ENCODE assay signal across 8 mouse cellular contexts in the genomic region with DNA sequence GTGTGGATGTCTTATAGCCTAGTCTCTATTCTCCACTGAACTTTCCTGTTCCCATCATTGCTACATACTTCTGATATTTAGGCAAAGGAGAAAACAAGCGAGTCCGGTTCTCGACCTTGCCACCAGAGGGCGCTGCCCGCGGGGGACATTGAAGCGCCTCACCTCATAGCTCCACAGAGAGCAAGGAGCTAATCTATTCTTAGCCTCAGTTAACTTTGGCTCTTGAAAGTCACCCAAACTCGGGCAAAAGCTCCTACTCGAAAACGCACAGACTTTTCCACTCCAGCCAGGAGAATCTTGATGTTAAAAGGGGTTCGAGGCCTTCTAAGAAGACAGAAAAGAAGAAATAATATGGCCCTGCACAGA. TPM values are rescaled to one million over a fixed set of nuclear protein-coding genes. Genes with fewer than 3 reads are reported as not detected.
DNase-seq lines count a peak whose midpoint lies in the region; ATAC-seq lines count a peak whose summit lies in the region.

No protein-coding gene starts in this region.

- no peaks in the 10 kb centered on the region for H3K9me3 ChIP-seq in hindbrain, embryonic 13.5 days

- 2% methylated on average over 11 of the region's 11 CpGs for WGBS in hindbrain, embryonic 13.5 days

- no peak overlapping the region for H3K9ac ChIP-seq in hindbrain, embryonic 13.5 days

- H3K4me3 ChIP-seq in hindbrain, embryonic 13.5 days = peak overlapping the region; percentile 63; the same call in 1 of the 2 replicates

- ATAC-seq in hindbrain, embryonic 13.5 days (ENCODE audit: low FRiP score) = no peak

- peak overlapping the region; percentile 89 for H3K4me2 ChIP-seq in hindbrain, embryonic 13.5 days

- no peaks in the 10 kb centered on the region for H3K36me3 ChIP-seq in hindbrain, embryonic 13.5 days

- 0 out of 2 replicates have a peak overlapping the region, but pooled peaks have one; percentile 48 for H3K27ac ChIP-seq in hindbrain, embryonic 13.5 days

- no peaks in the 10 kb centered on the region for H3K27me3 ChIP-seq in hindbrain, embryonic 13.5 days

- peak; percentile 92 for DNase-seq in NIH3T3 (ENCODE audit: low read depth)
- DNase-seq in cerebellum, postnatal 10 days = peak; percentile 92 to 94
- DNase-seq in frontal cortex, postnatal 14 days (ENCODE audit: low spot score in 2 of 2) = peak; percentile 53 to 80
- peak; percentile 82 to 88 for DNase-seq in layer of hippocampus, postnatal 25 days (ENCODE audit: extremely low spot score in 1 of 2, low spot score in 1 of 2)
- DNase-seq in lung, postnatal 4 days = peak; percentile 82 to 88
- DNase-seq in retina, postnatal 7 days (ENCODE audit: low read depth, low spot score) = peak; percentile 57
- peak; percentile 79 to 81 for DNase-seq in urinary bladder, adult 18-20 months (ENCODE audit: low spot score in 2 of 2)

- peaks cover 18% of the 10 kb centered on the region for H3K4me1 ChIP-seq in hindbrain, embryonic 13.5 days (replicated peaks)

RNA-seq across cellular contexts. Expression of gene 1600014C10Rik, which starts 0.4 kb away (rescaled TPM):
- polyA plus RNA-seq in hindbrain, embryonic 13.5 days (2015; fragmentation: Nextera tagmentation; extraction: Ambion mirVana) = 26.1 and 27.5 TPM in 2 replicates
- total RNA-seq in layer of hippocampus, postnatal 25 days (2021) = 10 to 100 TPM; 22.8 to 28.3 TPM

RNA-seq across cellular contexts. Expression of gene Plekhf1, which starts 45.2 kb away (rescaled TPM):
- 0.53 and 0.77 TPM in 2 replicates for polyA plus RNA-seq in hindbrain, embryonic 13.5 days (2015; fragmentation: Nextera tagmentation; extraction: Ambion mirVana)
- 1 to 10 TPM; 1.5 to 3.1 TPM for total RNA-seq in layer of hippocampus, postnatal 25 days (2021)
